Mouse (Mus musculus): Measurements from ENCODE around the gene Mrpl23.

Mrpl23 gene

GRCm38 (mm10) chr7:142552591-142553416 lies 20.3 kb downstream of the Mrpl23 start:
- no peak for DNase-seq (ENCODE audit: low spot score)

- no peak for DNase-seq (ENCODE audit: low spot score)
Measured at GRCm38 (mm10) chr7:142553417-142554335, 21.2 kb downstream of the Mrpl23 start.

GRCm38 (mm10) chr7:142554625-142555024 lies 22.1 kb downstream of the Mrpl23 start:
- no peak for DNase-seq (ENCODE audit: low spot score)

- no peak for DNase-seq (ENCODE audit: low spot score)
Measured at GRCm38 (mm10) chr7:142555366-142556088, 23.0 kb downstream of the Mrpl23 start.

- no peak for DNase-seq (ENCODE audit: low spot score)
Measured at GRCm38 (mm10) chr7:142556089-142556476, 23.6 kb downstream of the Mrpl23 start.

GRCm38 (mm10) chr7:142557696-142558095 lies 25.2 kb downstream of the Mrpl23 start:
- no peak for DNase-seq (ENCODE audit: low spot score)

- DNase-seq (ENCODE audit: low spot score): no peak
Measured at GRCm38 (mm10) chr7:142558511-142559146, 26.1 kb downstream of the Mrpl23 start.

GRCm38 (mm10) chr7:142559651-142560175 lies 27.2 kb downstream of the Mrpl23 start:
- DNase-seq (ENCODE audit: low spot score): no peak

- DNase-seq (ENCODE audit: low spot score): no peak
Measured at GRCm38 (mm10) chr7:142560942-142561855, 28.7 kb downstream of the Mrpl23 start.

GRCm38 (mm10) chr7:142561856-142562404 lies 29.4 kb downstream of the Mrpl23 start:
- DNase-seq (ENCODE audit: low spot score): no peak

- no peak for DNase-seq (ENCODE audit: low spot score)
Measured at GRCm38 (mm10) chr7:142563168-142563567, 30.7 kb downstream of the Mrpl23 start.

- DNase-seq (ENCODE audit: low spot score): no peak
Measured at GRCm38 (mm10) chr7:142564955-142565643, 32.6 kb downstream of the Mrpl23 start.

GRCm38 (mm10) chr7:142566512-142566911 lies 34.0 kb downstream of the Mrpl23 start:
- no peak for DNase-seq (ENCODE audit: low spot score)

GRCm38 (mm10) chr7:142568985-142569384 lies 36.5 kb downstream of the Mrpl23 start:
- peak; percentile 46 for DNase-seq (ENCODE audit: low spot score)

- no peak for DNase-seq (ENCODE audit: low spot score)
Measured at GRCm38 (mm10) chr7:142570565-142570964, 38.1 kb downstream of the Mrpl23 start.

GRCm38 (mm10) chr7:142571458-142572220 lies 39.2 kb downstream of the Mrpl23 start:
- DNase-seq (ENCODE audit: low spot score): no peak

GRCm38 (mm10) chr7:142572343-142572742 lies 39.9 kb downstream of the Mrpl23 start:
- no peak for DNase-seq (ENCODE audit: low spot score)

- DNase-seq (ENCODE audit: low spot score): no peak
Measured at GRCm38 (mm10) chr7:142572992-142573391, 40.5 kb downstream of the Mrpl23 start.

All from ovary, adult 18-20 months (tissue).